In genomic region chr14:87568447-87568908, GRCm38 (mm10) we compare ENCODE assay signal across 8 mouse cellular contexts.
DNase-seq lines count a peak whose midpoint lies in the region; ATAC-seq and TF ChIP-seq lines count a peak whose summit lies in the region.

No protein-coding gene starts in this region.

- 0 out of 2 replicates have a peak, but pooled peaks cover 3% of the 10 kb centered on the region for H3K27me3 ChIP-seq in heart, embryonic 10.5 days (ENCODE audit: insufficient read depth, poor library complexity, severe bottlenecking)
- peaks cover 12% of the 10 kb centered on the region for H3K27me3 ChIP-seq in liver, embryonic 12.5 days (replicated peaks)
- no peaks in the 10 kb centered on the region for H3K27me3 ChIP-seq in neural tube, embryonic 13.5 days

- TF ChIP-seq POLR2A in embryonic fibroblast, embryonic 13.5 days (IDR thresholded peaks at IDR 0.05; ENCODE audit: low read depth, low read length): no peak

- H3K36me3 ChIP-seq in heart, embryonic 10.5 days: no peaks in the 10 kb centered on the region
- no peaks in the 10 kb centered on the region for H3K36me3 ChIP-seq in liver, embryonic 12.5 days
- H3K36me3 ChIP-seq in neural tube, embryonic 13.5 days: no peaks in the 10 kb centered on the region

- 18% methylated on average over 15 of the region's 15 CpGs for WGBS in heart, embryonic 10.5 days
- 17% methylated on average over 15 of the region's 15 CpGs for WGBS in liver, embryonic 12.5 days (ENCODE audit: insufficient replicate concordance)
- WGBS in neural tube, embryonic 13.5 days: 20% methylated on average over 15 of the region's 15 CpGs

- H3K27ac ChIP-seq in embryonic fibroblast, embryonic 13.5 days (ENCODE audit: insufficient read depth, low read length): no peak overlapping the region
- H3K27ac ChIP-seq in heart, embryonic 10.5 days: no peak overlapping the region
- H3K27ac ChIP-seq in liver, embryonic 12.5 days: no peak overlapping the region
- H3K27ac ChIP-seq in neural tube, embryonic 13.5 days (replicated peaks): no peak overlapping the region

- peak; percentile 3 for DNase-seq in kidney, adult 18-20 months
- DNase-seq in kidney, adult 9 months: no peak
- DNase-seq in heart, embryonic 10.5 days (ENCODE audit: low spot score): no peak
- peak; percentile 16 to 41 for DNase-seq in kidney, postnatal 25 days
- no peak for DNase-seq in spleen, postnatal 36 days (ENCODE audit: low spot score in 2 of 2)

- peak overlapping the region; percentile 31 for H3K4me2 ChIP-seq in liver, embryonic 12.5 days
- H3K4me2 ChIP-seq in neural tube, embryonic 13.5 days: peak overlapping the region; percentile 64

- H3K9me3 ChIP-seq in heart, embryonic 10.5 days: no peaks in the 10 kb centered on the region
- H3K9me3 ChIP-seq in liver, embryonic 12.5 days (replicated peaks): no peaks in the 10 kb centered on the region
- no peaks in the 10 kb centered on the region for H3K9me3 ChIP-seq in neural tube, embryonic 13.5 days

- H3K9ac ChIP-seq in liver, embryonic 12.5 days: no peak overlapping the region
- peak overlapping the region; percentile 59 for H3K9ac ChIP-seq in neural tube, embryonic 13.5 days

- no peak for ATAC-seq in liver, embryonic 12.5 days
- ATAC-seq in neural tube, embryonic 13.5 days (ENCODE audit: low read depth): peak; percentile 71

- H3K4me1 ChIP-seq in embryonic fibroblast, embryonic 13.5 days (ENCODE audit: control insufficient read depth, insufficient read depth, low read length): no peaks in the 10 kb centered on the region; the same call in 1 of the 2 replicates
- peaks cover 7% of the 10 kb centered on the region; the same call in 1 of the 2 replicates for H3K4me1 ChIP-seq in heart, embryonic 10.5 days
- H3K4me1 ChIP-seq in liver, embryonic 12.5 days: no peaks in the 10 kb centered on the region
- peaks cover 16% of the 10 kb centered on the region for H3K4me1 ChIP-seq in neural tube, embryonic 13.5 days (replicated peaks)

- H3K4me3 ChIP-seq in embryonic fibroblast, embryonic 13.5 days (ENCODE audit: insufficient read depth, low read length): peak overlapping the region; percentile 25
- peak overlapping the region; percentile 56 for H3K4me3 ChIP-seq in heart, embryonic 10.5 days
- H3K4me3 ChIP-seq in liver, embryonic 12.5 days: no peak overlapping the region
- H3K4me3 ChIP-seq in neural tube, embryonic 13.5 days: peak overlapping the region; percentile 35

- no peak for TF ChIP-seq CTCF in embryonic fibroblast, embryonic 13.5 days (IDR thresholded peaks at IDR 0.05; ENCODE audit: borderline replicate concordance, insufficient read depth, low read length)

Comparison
In these comparisons a context has a peak if more than half of its experiments do, and no peak if none do; other contexts are left out.
1. DNase-seq: peak in kidney, adult 18-20 months (single experiment) and kidney, postnatal 25 days (2 of 2); none in kidney, adult 9 months (single experiment), heart, embryonic 10.5 days (single experiment) and spleen, postnatal 36 days (0 of 2).